Mouse (Mus musculus) Patski (cell line): ENCODE measurements around the gene Kcne1. TPM values are rescaled to one million over a fixed set of nuclear protein-coding genes. Genes with fewer than 3 reads are reported as not detected.

ENCODE experiments used
- ATAC-seq: fragments of 100-300 bp; one replicate; pipeline ENCODE4 v1.8.0; 2021
- CTCF ChIA-PET: fragments of 350-600 bp; sonication (Branson Sonifier 250); formaldehyde crosslinking; loops from one replicate; lab custom pipeline; 2022; ENCODE audit warnings: inconsistent platforms; lab: Charles Lee
- POLR2A ChIA-PET: fragments of 350-600 bp; sonication (Branson Sonifier 250); formaldehyde crosslinking; loops from one replicate; lab custom pipeline; 2022; ENCODE audit warnings: antibody characterized with exemption, inconsistent platforms; lab: Charles Lee
- DNase-seq: peaks from one replicate; pipeline ENCODE4 v3.0.0-alpha.2; 2011; ENCODE audit warnings: low read depth, low spot score
- H3K27me3 ChIP-seq: fragments of 371-371 bp; one replicate; pipeline ENCODE4 v1.5.1; 2021
- CTCF ChIP-seq: fragments of 100-300 bp; IDR thresholded peaks from one replicate; pipeline ENCODE4 v1.5.1; 2021
- in situ Hi-C: fragments of 300-500 bp; cut with MboI; formaldehyde crosslinking; loops from 3 replicates; pipeline ENCODE4 v1.11.1; 2018; ENCODE audit warnings: low pct_unique_long_range_greater_than_20kb, mixed read lengths
- polyA plus RNA-seq: library from polyadenylated mRNA; unstranded; gene quantifications from one replicate; pipeline ENCODE4 v1.2.3, GENCODE M21; 2021

Gene Kcne1
- polyA plus RNA-seq, 1 experiment from 2014 or later, result not detected

DNA sequence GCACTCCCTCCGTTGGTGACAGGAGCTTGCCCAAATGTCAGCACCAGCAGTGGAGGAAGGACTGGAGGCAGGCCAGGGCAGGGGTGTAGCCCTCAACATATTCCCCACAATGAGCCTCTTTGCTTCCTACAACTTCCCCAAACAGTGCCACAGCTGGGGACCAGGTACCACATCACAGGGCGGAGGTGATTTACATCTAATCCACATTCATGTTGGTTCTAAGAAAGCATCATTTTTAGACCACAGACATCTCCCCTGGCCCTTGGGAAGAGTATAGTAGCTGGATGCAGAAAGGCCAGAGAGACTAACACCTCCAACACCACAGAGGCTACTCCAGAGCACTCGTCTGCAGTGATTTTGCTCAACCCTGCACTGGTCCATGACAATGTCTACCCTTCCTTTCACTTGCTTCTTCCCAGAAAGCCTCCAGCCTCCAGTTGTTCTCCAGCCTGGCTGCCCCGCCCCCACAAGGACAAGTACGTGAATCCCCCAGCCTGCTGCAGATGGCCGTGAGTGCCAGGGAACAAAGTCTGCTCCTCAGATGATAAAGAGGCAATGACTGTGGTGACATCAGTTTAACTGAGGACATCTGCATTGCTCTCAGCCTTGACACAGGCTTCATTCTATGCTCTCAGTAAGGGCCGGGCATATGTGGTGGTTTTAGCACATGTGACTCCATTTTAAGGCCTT is 43.1 kb downstream of the Kcne1 start:
- no peak for TF ChIP-seq CTCF
- no peak for DNase-seq
- POLR2A ChIA-PET, result no interaction called here
- in situ Hi-C loops, result no loop called here
- CTCF ChIA-PET, result interaction anchor here (1.4 kb wide), 1 partner anchor 12 kb away, joined by 3 read pairs; no protein-coding TSS in a partner anchor
- ATAC-seq, result no peak
- no peaks in the 10 kb centered on the region for H3K27me3 ChIP-seq

DNA sequence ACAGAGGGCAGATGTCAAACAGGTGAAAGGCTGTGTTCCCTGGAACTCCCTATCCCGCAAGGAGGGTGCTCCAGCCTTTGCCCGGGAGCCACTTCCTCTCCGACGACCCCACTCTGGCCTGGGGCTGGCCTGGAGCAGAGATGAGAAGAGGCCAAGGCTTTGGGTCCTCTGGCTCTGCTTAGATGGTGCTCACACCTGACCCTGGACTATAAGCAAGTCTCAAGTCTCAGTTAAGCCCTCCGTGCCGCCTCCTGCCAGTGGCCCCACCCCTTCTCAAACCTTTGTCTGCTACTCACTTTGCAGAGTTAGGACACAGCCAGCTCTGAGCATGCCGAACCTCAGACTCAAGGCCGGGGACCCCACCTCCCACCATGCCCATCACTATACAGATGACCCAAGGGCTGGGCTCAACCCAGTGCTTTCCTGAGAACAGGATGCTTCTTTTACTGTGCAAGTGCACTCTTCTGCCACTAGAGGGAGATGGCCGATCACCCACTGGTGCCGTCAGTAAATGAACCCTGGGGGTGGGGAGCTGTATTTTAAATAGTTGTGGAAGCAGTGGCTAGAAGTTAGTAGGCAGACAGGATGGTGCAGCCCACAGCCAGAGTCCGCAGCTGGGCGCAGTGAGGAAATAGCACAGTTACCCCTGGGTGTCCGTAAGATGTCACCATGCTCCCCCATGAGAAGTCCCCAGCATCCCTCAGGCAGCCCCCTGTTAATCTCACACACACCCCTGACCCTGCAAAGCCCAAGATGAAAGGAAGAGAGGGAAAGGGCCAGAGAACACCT is 45.1 kb downstream of the Kcne1 start:
- ChIA-PET POLR2A (no interaction called here), CTCF (interaction anchor here (0.6 to 2.5 kb wide), 8 partner anchors 10 to 173 kb away, joined by 3 to 16 read pairs (median 4); no protein-coding TSS in a partner anchor)
- TF ChIP-seq CTCF, result no peak
- in situ Hi-C loops, result no loop called here
- H3K27me3 ChIP-seq, result no peaks in the 10 kb centered on the region
- ATAC-seq, result peak; percentile 67
- DNase-seq, result no peak

DNA sequence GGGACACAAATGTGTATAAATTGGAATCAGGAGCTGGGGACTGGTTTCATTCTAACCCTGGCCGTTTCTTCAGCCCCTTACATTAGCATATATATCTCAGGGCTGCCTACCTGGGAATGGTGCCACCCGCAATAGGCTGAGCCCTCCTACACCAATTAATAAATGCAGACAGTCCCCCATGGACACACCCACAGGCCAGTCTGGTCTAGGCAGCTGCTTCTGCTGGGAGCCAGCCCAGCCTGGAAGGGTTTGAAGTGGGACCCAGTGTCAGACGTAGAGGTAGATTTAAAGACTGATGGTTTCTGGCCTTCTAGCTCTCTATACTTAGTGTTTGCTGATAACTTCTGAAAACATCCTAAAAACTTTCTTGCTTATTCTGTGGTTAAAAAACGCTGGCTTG is 50.1 kb downstream of the Kcne1 start:
- CTCF ChIA-PET, result interaction anchor here (1.3 kb wide), 1 partner anchor 22 kb away, joined by 3 read pairs; no protein-coding TSS in a partner anchor
- no peak for DNase-seq
- POLR2A ChIA-PET, result no interaction called here
- no peak for TF ChIP-seq CTCF
- in situ Hi-C loops, result no loop called here
- no peaks in the 10 kb centered on the region for H3K27me3 ChIP-seq
- ATAC-seq, result no peak

DNA sequence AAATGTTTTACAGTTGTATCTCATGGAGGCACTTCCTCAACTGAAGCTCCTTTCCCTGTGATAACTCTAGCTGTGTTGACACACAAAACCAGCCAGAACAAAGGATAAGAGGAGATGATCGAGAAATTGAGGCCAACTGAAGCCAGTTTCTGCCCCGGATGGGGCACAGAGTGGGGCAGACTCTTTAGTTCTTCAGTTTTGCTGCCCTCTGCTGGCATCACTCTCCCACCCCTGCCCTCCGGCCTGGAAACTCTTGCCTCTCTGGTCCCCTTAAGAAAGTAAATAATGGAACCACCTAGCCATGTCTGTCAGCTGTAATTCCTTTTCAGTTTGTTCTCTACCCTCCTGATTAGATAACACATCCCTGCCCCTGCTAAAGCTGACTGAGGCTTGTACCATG is 51.3 kb downstream of the Kcne1 start:
- no peaks in the 10 kb centered on the region for H3K27me3 ChIP-seq
- ATAC-seq (no peak), DNase-seq (no peak)
- ChIA-PET CTCF (interaction anchor here (1.0 to 1.3 kb wide), 2 partner anchors 21 to 33 kb away, joined by 3 to 4 read pairs; no protein-coding TSS in a partner anchor), POLR2A (no interaction called here)
- TF ChIP-seq CTCF, result peak; percentile 27
- in situ Hi-C loops, result no loop called here

DNA sequence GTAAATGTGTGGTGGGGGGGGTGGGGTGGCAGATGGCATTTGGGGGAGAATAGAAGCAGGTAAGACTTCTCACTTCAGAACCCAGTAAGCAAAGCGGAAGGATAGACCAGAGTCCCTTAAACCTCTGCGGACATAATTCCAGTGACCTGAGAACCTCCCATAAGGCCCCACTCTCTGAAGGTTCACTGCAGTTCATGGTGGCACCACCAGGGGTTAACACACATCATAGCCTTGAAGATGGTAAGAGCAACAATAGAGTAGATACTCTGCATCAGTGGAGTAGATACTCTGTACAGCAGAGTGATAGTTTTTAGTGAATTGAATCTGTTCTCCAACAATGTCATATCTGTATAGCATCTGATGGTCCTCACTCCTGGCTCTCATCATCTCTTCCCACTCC is 53.7 kb downstream of the Kcne1 start:
- no peak for ATAC-seq
- TF ChIP-seq CTCF, result no peak

DNA sequence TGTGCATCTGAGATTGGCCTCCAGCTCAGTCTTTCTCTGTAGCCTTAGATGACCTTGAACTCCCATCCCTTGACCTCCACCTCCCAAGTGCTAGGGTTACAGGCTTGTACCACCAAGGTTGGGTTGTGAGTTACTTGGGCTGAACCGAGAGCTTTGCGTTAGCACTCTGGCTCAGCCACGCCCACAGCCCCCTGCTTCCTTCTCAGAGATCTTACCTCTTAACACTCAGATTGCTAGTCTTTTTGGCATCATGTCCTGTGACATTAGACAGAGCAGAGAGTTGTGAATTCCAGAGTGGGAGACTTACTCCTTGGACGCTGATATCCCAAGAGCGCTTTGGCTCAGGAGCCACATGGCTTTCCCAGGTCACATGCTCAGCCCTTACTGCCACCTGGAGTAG is 56.8 kb downstream of the Kcne1 start:
- ChIA-PET POLR2A (no interaction called here), CTCF (interaction anchor here (1.1 to 1.2 kb wide), 2 partner anchors 12 to 30 kb away, joined by 3 read pairs; no protein-coding TSS in a partner anchor)
- in situ Hi-C loops, result no loop called here
- TF ChIP-seq CTCF, result no peak
- no peak for DNase-seq
- ATAC-seq, result no peak
- no peaks in the 10 kb centered on the region for H3K27me3 ChIP-seq

More for the DNA sequence above, 53.7 kb downstream of the Kcne1 start:
- in situ Hi-C loops, result no loop called here
- ChIA-PET CTCF (interaction anchor here (2.3 kb wide), 1 partner anchor 9 kb away, joined by 16 read pairs; no protein-coding TSS in a partner anchor), POLR2A (no interaction called here)
- H3K27me3 ChIP-seq, result no peaks in the 10 kb centered on the region
- no peak for DNase-seq

DNA sequence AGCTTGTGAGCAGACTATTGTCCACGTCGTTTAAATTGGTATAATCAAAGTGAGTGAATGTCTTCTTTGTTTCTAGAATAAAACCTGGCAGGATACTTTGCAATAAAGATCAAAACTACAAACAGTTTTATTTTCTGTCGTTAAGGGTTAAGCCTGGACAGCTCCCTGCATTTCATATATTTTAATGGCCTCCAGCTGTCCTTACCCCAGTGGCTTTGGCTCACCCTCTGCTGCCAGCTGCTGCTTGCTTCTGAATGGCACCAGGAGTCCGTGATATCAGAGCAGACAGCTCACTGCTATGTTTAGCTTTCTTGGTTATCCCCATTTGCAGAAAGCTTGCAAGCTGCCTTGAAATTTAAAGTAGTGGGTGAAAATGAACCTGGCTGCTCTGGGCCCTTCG is 57.3 kb downstream of the Kcne1 start:
- TF ChIP-seq CTCF, result no peak
- POLR2A ChIA-PET, result no interaction called here
- in situ Hi-C loops, result no loop called here
- H3K27me3 ChIP-seq, result no peaks in the 10 kb centered on the region
- CTCF ChIA-PET, result interaction anchor here (1.1 to 1.2 kb wide), 2 partner anchors 13 to 30 kb away, joined by 3 read pairs; no protein-coding TSS in a partner anchor
- no peak for ATAC-seq
- DNase-seq, result no peak

DNA sequence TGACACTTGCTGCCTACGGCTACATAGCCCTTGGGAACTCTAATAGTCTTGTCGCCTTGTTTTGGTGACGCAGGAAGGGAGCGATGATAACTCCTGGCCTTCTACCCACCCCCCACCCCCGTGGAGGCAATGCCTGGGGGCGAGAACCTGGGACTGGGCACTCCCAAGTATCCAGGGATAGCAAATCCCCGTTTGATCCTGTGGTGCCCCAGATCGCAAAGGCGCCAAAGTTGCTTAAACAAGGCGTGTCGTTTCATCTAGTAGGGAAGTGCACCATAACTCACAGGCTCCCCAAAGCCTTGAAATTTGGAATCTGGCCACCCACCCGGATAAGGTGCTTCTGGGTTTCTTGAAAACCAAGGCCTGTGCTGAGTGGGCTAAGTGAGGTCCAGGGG is 57.9 kb downstream of the Kcne1 start:
- CTCF ChIA-PET, result interaction anchor here (1.1 kb wide), 1 partner anchor 13 kb away, joined by 3 read pairs; no protein-coding TSS in a partner anchor
- DNase-seq (no peak), ATAC-seq (peak; percentile 18)
- POLR2A ChIA-PET, result no interaction called here
- TF ChIP-seq CTCF, result no peak
- H3K27me3 ChIP-seq, result no peaks in the 10 kb centered on the region
- in situ Hi-C loops, result no loop called here

DNA sequence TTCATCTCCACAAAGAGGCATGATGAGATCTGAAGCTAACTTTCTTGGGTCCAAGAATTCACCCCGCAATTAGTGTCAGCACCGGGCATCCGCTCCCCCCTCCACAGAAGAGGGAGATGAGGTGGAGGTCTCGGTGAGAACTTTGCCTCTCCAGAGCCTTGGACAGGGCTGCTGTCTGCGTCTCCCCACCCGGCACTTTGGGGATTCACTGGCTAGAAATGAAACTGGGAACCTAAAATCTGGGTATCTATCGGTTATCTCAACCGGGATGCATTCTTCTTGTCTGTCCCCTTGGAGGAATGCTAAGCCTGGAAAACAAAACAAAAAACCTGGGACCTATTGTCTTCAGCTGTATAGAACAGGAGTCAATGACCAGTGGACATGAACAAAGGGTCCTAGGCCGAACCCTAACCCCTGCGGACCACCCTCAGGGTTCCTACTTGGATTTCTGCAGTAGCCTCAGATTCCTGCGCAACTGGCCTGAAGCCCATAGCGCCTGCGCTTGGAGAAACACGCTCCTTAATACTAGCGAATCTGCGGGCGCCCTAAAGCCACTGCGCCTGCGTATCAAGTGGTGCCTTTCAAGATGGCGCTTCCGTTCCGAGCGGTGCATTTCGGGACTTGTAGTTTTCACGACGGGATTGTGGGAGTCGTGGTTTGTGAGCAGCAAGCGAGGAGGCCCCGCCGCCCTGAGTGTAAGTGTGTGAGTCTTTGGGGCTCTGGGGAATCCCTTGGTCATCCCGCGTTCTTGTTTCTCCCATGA is 58.4 kb downstream of the Kcne1 start, which contains the start of gene Smim11:
Gene Smim11, plus strand, starts transcription at position 638 of the 763 bp plus-strand sequence.
- ChIA-PET CTCF (interaction anchor here (1.5 to 1.8 kb wide), 2 partner anchors 12 to 145 kb away, joined by 3 to 5 read pairs; no protein-coding TSS in a partner anchor), POLR2A (no interaction called here)
- DNase-seq, result peak; percentile 72
- ATAC-seq, result peak; percentile 76
- in situ Hi-C loops, result no loop called here
- H3K27me3 ChIP-seq, result no peaks in the 10 kb centered on the region
- no peak for TF ChIP-seq CTCF

Other genes starting within 250 kb of the Kcne1 start
- not detected for gene Kcne2, start 67.1 kb downstream of the Kcne1 start, polyA plus RNA-seq
- 77.4 TPM for gene Smim11, start 58.2 kb downstream of the Kcne1 start, polyA plus RNA-seq
- gene Fam243, start 38.0 kb downstream of the Kcne1 start, polyA plus RNA-seq, result 0.28 TPM
- gene Rcan1, start 111.4 kb upstream of the Kcne1 start, polyA plus RNA-seq, result 119 TPM
- 0.05 TPM for gene Clic6, start 126.3 kb upstream of the Kcne1 start, polyA plus RNA-seq